Mouse (Mus musculus) layer of hippocampus, postnatal 25 days (tissue): ENCODE measurements around the gene Scel. TPM values are rescaled to one million over a fixed set of nuclear protein-coding genes. Genes with fewer than 3 reads are reported as not detected.

ENCODE experiments used
- DNase-seq, 2 experiments: peaks; one replicate each; pipeline ENCODE4 v3.0.0; 2022; ENCODE audit warnings: mixed read lengths in 2 of 2, low spot score in 1 of 2; ENCODE audit errors: extremely low spot score in 1 of 2
- total RNA-seq, 2 experiments: library from RNA; stranded (reverse); gene quantifications; 2 replicates each; pipeline ENCODE4 v1.2.3; 2021

The Scel gene
- total RNA-seq, 2 experiments from 2014 or later, result 0.33 to 0.52 TPM

GRCm38 (mm10) chr14:103567957-103568356 is 54.8 kb downstream of the Scel start:
- no peak for DNase-seq

- DNase-seq, result no peak
Observed at GRCm38 (mm10) chr14:103568433-103568832, 55.3 kb downstream of the Scel start.

- peak in 1 of 2 experiments; percentile 20 for DNase-seq
Observed at GRCm38 (mm10) chr14:103571598-103572320, 58.6 kb downstream of the Scel start.

DNA sequence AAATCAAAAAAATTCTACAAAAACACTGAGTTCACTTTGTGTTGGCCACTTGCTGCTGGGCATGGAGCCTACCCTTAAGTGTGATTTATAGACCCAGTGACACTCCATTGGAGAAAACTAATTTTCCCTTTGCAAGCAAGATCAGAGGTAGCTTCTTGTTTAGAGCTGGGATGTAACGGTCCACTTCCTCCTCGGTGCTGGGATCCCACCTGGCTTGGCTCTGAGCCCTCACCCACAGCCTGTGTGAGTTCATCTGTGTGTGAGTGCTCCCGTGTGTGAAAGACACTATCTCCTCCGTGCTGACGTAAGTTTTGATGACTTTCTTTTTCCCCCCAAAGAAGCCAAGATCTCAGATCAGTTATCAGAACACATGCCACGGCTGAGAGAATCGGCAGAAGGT is 62.7 kb downstream of the Scel start:
- DNase-seq, result no peak

GRCm38 (mm10) chr14:103577011-103577410 is 63.9 kb downstream of the Scel start:
- DNase-seq, result no peak

DNA sequence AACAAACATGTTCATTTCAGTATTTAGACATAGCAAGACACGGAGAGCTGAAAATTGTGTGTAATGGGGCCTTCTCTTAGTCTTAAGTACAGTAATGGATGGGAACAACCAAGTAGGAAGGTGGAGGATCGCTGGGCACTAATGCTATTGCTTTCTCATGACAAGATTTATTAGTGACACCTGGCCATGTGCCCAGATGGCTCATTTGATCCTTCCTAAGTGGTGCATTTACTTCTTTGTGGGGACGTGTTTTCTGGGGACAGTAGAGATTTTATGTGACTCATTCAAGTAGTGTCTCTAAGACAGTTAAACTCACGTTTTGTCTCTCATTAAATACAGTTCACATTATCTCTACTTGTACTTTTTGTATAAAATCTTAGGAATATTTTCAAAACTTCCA is 73.5 kb downstream of the Scel start:
- DNase-seq, result no peak

DNA sequence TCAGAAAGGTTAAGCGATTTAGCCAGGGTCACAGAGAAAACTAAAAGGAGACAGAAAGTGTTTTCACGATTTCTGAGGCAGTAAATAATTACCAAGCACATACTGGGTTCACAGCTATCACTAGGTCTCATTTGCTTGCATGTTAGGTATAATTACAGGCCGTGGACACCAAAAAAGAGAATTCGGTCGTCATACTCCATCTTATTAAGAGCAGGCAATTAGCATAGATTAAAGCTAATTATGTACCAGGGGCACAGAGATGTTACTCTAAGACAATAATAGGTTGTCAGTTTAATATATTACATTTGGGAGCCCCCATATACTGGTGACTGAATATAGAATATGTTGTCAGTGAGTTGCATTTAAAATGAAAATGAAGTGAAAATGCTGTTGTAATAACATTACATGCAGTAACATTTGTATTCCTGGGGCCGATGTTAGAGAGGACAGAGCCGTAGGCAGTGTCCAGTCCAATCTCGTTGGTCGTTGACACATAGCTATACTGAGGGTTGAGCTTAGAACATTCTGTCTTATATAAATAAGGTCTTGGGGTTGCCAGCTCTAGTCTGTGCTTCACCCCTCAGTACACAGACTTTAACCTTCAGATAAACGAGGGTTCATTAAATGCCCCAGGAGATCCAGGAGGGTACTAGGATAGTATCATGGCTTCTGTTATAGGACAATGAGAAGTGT is 74.2 kb downstream of the Scel start:
- no peak for DNase-seq

DNA sequence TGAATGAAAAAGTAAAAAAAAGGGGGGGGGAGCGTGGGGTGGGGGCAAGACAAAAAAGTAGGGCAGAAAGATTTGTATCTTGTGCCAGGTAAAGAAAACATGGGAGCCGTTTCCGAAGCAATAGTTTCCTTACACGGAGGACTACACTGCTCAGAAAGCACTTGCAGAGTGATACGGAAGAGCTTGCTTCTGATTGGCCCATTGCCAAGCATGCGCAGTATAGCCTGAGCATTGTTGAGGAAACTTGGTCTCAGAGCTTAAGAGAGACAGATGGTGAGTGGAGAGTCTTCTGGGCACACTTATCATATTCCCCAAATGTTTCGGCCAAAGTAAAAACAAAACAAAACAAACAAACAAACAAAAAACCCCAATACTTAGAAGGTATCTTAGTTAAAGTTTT is 76.7 kb downstream of the Scel start:
- peak in 1 of 2 experiments; percentile 23 for DNase-seq

DNA sequence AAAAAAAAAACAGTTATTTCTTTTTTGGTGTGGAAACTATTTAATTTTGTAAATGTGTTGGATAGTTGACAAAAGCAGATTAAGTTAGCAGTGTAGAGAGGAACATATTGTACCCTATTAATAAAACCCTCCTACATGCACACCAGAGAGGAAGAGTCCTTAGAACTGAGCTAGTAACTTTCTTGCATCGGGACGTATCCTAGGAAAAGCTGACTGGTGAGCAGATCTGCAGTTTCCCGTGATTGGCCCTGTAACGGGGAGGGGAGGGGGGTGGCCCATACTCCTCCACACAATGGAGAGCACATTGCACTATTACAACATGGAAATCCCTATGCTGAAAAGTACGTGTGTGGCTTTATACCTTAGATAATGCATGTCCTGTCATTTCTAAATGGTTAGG is 82.7 kb downstream of the Scel start:
- no peak for DNase-seq

DNA sequence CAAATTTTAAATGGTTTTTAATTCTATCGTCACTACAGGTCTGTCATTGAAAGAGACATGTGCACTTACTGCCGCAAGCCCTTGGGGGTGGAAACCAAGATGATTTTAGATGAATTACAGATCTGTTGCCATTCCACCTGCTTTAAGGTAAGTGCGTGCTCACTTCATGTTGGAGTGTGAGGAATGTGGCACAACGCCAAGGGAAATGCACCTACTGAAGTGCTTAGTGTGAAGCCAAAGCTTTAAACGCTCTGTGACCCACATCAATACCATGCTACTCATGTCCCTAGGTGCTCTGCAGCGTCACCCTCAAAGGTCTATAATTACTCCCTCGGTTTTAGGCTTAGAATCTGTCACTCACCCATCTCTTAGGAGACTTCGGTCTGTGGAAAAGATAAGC is 94.9 kb downstream of the Scel start:
- no peak for DNase-seq

- no peak for DNase-seq
Observed at GRCm38 (mm10) chr14:103613573-103614271, 100.6 kb downstream of the Scel start.

- no peak for DNase-seq
Observed at GRCm38 (mm10) chr14:103614272-103614587, 101.1 kb downstream of the Scel start.

DNA sequence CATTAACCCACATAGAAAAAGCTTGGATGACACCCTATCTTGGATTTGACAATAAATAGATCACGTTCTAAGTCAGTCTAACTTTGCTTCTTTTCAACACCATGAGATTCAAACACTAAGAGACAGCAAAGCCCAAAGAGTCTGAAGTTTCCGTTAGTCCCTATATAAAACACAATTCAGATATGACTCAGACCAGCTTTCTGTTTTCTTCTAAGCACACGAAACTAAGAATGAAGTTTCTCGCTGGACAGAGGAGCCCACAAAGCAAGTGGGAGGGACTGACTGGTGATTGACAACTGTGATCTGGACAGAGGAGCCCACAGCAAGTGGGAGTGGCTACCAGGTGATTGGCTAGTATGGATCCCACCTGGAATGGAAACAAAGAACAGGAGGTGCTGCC is 106.6 kb downstream of the Scel start:
- DNase-seq, result no peak

DNA sequence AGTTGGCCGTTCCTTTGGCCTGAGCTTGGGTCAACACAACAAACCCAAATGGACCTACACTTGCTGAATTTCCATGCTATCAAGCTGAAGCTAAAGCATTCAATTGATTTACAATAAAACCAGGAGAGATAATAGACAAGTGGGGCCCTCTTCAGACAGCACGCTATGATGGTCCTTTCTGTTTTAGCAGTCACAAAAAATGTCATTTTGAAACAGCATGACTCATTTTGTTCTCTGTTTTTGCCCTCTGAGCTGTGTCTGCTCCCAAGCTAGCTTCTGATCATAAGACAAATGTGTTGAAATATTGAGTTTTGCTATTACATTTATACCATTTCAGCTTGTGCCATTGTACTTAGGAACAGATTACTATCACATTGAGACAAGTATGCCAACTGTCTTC is 108.1 kb downstream of the Scel start:
- no peak for DNase-seq

DNA sequence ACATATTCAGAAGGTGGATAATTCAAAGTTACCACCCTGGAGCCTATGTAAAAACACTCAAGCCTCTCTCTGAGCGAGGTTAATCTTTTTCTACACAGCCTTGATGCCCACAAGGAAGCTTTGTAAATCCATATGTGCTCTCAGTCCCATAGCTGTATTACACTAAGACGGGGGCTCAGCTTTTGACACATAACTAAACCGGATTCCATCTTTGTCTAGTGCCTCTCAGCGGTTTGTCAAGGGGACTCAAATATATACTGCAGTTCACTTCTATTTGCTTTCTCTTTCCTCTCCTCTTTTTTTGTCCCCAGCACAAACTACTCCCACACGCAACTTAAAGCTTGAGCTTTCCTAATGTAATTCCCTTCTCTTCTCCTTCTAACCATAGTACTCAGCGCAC is 113.0 kb downstream of the Scel start:
- DNase-seq, result no peak

DNA sequence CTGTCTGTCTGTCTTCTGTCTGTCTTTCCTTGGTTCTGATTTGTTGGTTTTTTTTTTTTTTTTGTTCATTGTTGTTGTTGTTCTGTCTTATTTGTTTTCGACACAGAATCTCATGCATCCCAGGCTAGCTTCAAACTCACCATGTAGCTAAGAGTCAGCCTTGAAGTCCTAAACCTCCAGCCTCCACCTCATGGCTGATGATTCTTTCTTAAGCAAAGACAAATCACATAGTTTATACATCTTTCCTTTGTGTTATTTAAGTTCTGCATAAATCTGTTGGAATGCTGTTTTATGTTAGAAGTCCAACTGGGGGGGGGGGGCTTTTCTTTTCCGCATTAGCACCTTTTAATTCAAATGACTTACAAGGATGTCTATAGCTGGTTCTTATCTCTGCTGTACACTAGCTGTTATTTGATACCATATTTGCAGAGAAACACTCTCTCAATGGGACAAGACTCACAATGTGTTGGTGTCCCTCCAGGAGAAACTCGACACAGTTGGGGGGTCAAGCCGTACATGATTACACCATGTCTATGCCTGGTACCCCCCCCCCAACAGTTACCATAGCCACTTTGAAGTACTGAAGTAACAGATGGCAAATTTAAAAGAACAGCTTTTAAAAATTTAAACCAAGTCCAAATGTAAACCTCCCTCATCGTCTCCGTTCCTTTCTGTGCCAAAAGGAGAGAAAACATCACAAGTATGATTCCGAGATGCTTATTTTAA is 116.7 kb downstream of the Scel start:
- no peak for DNase-seq

DNA sequence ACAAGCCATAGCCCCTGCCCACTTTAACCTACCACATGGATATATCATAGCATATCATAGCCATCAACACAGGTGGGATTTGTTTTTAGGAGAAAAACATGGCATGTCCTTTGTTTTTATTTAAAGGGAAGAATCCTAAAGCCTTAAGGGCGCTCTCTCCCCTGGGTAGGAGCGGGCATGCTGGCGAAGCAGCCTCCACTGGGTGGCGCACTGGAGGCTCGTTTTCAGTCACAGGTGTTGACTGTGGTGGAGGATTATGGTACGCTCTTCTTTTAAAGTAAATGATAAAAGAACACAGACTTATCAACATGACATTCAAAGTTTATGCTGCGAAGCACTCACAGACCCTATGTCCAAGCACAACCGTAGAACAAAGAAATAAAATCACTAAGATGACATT is 117.4 kb downstream of the Scel start:
- peak in 1 of 2 experiments; percentile 58 for DNase-seq

- DNase-seq, result no peak
Observed at GRCm38 (mm10) chr14:103643933-103644332, 130.8 kb downstream of the Scel start.

- no peak for DNase-seq
Observed at GRCm38 (mm10) chr14:103647981-103648380, 134.8 kb downstream of the Scel start.

- no peak for DNase-seq
Observed at GRCm38 (mm10) chr14:103648623-103649255, 135.6 kb downstream of the Scel start.

DNA sequence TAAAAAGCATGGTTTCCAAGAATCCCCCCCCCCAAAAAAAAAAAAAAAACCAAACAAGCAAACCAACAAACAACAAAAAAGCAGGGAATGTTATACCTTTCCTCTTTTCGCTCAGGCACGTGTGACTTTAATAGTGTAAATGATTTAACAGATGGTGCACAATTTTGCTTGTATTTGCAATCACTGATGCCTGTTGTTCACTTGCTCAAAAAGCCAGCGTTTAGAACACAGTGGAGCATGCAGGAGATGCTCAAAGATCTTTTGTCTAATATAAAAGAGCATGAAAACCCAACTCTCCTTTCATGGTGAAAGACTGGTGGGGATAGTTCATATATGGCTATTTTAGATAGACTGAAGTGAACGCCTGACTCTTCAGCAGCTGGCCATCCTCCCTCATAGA is 136.2 kb downstream of the Scel start:
- no peak for DNase-seq
